ENCODE assay signal across 9 mouse cellular contexts in the genomic region with DNA sequence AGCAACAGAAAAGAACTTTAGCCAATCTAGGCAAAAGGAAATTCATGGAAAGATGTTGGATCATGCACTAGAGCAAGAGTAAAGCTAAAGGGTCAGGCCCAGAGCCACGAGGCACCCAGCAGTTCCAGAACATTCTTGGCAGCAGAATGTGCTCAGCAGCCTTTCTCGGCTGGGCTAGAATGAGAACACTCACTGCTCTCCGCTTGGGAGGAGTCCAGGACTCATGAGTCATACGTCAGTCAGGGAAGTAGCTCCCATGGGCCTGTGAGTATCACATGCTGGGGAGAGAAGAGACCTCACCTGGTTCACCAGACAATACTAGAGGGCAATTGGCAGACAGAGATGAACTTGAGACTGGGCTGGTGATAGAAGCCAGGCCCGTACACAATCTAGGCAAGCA. TPM values are rescaled to one million over a fixed set of nuclear protein-coding genes. Genes with fewer than 3 reads are reported as not detected.
DNase-seq lines count a peak whose midpoint lies in the region; ATAC-seq and TF ChIP-seq lines count a peak whose summit lies in the region.
"Had no signal": no experiment of that assay in that cellular context is flagged by ENCODE, and none has a peak within 500 bp of the region (broad histone marks: within the 10 kb centered on the region; RNA-seq: fewer than 3 reads in every experiment).

No protein-coding gene starts in this region.

- no peaks in the 10 kb centered on the region for H3K27me3 ChIP-seq in kidney, postnatal 0 days (ENCODE audit: insufficient read depth, low read length)
- H3K27me3 ChIP-seq in hindbrain, embryonic 16.5 days (replicated peaks; ENCODE audit: control insufficient read depth, insufficient read depth, low read length): no peaks in the 10 kb centered on the region; the same call in 1 of the 2 replicates
- H3K27me3 ChIP-seq: hindbrain, embryonic 15.5 days had no signal

- H3K4me1 ChIP-seq in kidney, postnatal 0 days (replicated peaks; ENCODE audit: insufficient read depth, low read length): no peaks in the 10 kb centered on the region
- peaks cover 5% of the 10 kb centered on the region; the same call in 1 of the 2 replicates for H3K4me1 ChIP-seq in hindbrain, embryonic 16.5 days (ENCODE audit: control insufficient read depth, insufficient read depth, low read depth, low read length)

- H3K9ac ChIP-seq in kidney, postnatal 0 days (ENCODE audit: low read depth, low read length): no peak overlapping the region
- H3K9ac ChIP-seq in hindbrain, embryonic 16.5 days (ENCODE audit: low read depth, low read length): no peak overlapping the region
- H3K9ac ChIP-seq: hindbrain, embryonic 15.5 days had no signal

- H3K27ac ChIP-seq in kidney, postnatal 0 days: no peak overlapping the region
- H3K27ac ChIP-seq in hindbrain, embryonic 16.5 days (ENCODE audit: low read depth, low read length): no peak overlapping the region
- H3K27ac ChIP-seq: hindbrain, embryonic 15.5 days had no signal

- WGBS in kidney, postnatal 0 days: 46% methylated on average over 5 of the region's 5 CpGs
- WGBS in hindbrain, embryonic 16.5 days: 71% methylated on average over 5 of the region's 5 CpGs

- no peak overlapping the region for H3K4me2 ChIP-seq in kidney, postnatal 0 days (ENCODE audit: low read length)
- no peak overlapping the region for H3K4me2 ChIP-seq in hindbrain, embryonic 16.5 days (ENCODE audit: low read length)
- H3K4me2 ChIP-seq: hindbrain, embryonic 15.5 days had no signal

- peak; percentile 82 for DNase-seq in right cerebral cortex, adult 18-20 months
- DNase-seq in right cerebral cortex, postnatal 4 days: no peak
- DNase-seq in frontal cortex, postnatal 36 days (ENCODE audit: low spot score in 2 of 2): peak; percentile 59 to 68
- DNase-seq in kidney, postnatal 0 days (ENCODE audit: low spot score): peak; percentile 55
- DNase-seq in lung, adult 18-20 months: peak; percentile 83 to 88
- peak; percentile 63 for DNase-seq in testis, postnatal 10 days (ENCODE audit: low spot score)
- no peak for DNase-seq in spleen, adult 18-20 months

- ATAC-seq in kidney, postnatal 0 days (replicated peaks; ENCODE audit: low FRiP score, low read depth): peak; percentile 29; the same call in 1 of the 2 replicates
- no peak for ATAC-seq in hindbrain, embryonic 16.5 days

- TF ChIP-seq CTCF in kidney, postnatal 0 days (IDR thresholded peaks at IDR 0.05; ENCODE audit: low read depth): no peak

- H3K9me3 ChIP-seq in kidney, postnatal 0 days (replicated peaks; ENCODE audit: low read length): no peaks in the 10 kb centered on the region
- H3K9me3 ChIP-seq in hindbrain, embryonic 16.5 days (ENCODE audit: control insufficient read depth, low read length): no peaks in the 10 kb centered on the region
- H3K9me3 ChIP-seq: hindbrain, embryonic 15.5 days had no signal

- no peak overlapping the region for H3K4me3 ChIP-seq in kidney, postnatal 0 days (replicated peaks; ENCODE audit: low read depth, low read length)
- no peak overlapping the region for H3K4me3 ChIP-seq in hindbrain, embryonic 16.5 days (ENCODE audit: low read length)
- H3K4me3 ChIP-seq: hindbrain, embryonic 15.5 days had no signal

- H3K36me3 ChIP-seq in kidney, postnatal 0 days (ENCODE audit: insufficient read depth, low read length): no peaks in the 10 kb centered on the region
- no peaks in the 10 kb centered on the region for H3K36me3 ChIP-seq in hindbrain, embryonic 16.5 days (ENCODE audit: control insufficient read depth, insufficient read depth, low read length)
- H3K36me3 ChIP-seq: hindbrain, embryonic 15.5 days had no signal

RNA-seq across cellular contexts. Expression of gene Rybp, which starts 39.8 kb away (rescaled TPM):
- 14.4 and 18.8 TPM in 2 replicates for polyA plus RNA-seq in kidney, postnatal 0 days (2015; fragmentation: Nextera tagmentation; extraction: Ambion mirVana)
- 14.2 and 17.3 TPM in 2 replicates for polyA plus RNA-seq in hindbrain, embryonic 16.5 days (2015; fragmentation: Nextera tagmentation; extraction: Ambion mirVana)

Comparison
In these comparisons a context has a peak if more than half of its experiments do, and no peak if none do; other contexts are left out.
1. DNase-seq: peak in right cerebral cortex, adult 18-20 months (single experiment), frontal cortex, postnatal 36 days (2 of 2), kidney, postnatal 0 days (single experiment), lung, adult 18-20 months (2 of 2) and testis, postnatal 10 days (single experiment); none in right cerebral cortex, postnatal 4 days (single experiment) and spleen, adult 18-20 months (0 of 2).